Mouse (Mus musculus): ENCODE results near the gene Igsf9. TPM values are rescaled to one million over a fixed set of nuclear protein-coding genes. Genes with fewer than 3 reads are reported as not detected.

Igsf9 gene
- polyA plus RNA-seq, 1 experiment from 2014 or later = 74.0 TPM

- H3K9me3 ChIP-seq = no peaks in the 10 kb centered on the region
- H3K4me1 ChIP-seq = peaks cover 67% of the 10 kb centered on the region
- no peak overlapping the region for H3K4me2 ChIP-seq (replicated peaks)
- 74% methylated on average over 4 of the region's 4 CpGs for WGBS
- H3K27me3 ChIP-seq = no peaks in the 10 kb centered on the region
- H3K9ac ChIP-seq (replicated peaks) = no peak overlapping the region
- no peak for ATAC-seq (replicated peaks)
- peaks cover 12% of the 10 kb centered on the region for H3K36me3 ChIP-seq
- no peak overlapping the region for H3K4me3 ChIP-seq
- H3K27ac ChIP-seq (replicated peaks) = no peak overlapping the region
Measured at GRCm38 (mm10) chr1:172487859-172488258, 6.3 kb downstream of the Igsf9 start.

- Histone ChIP-seq H3K27ac (replicated peaks) (no peak overlapping the region), H3K36me3 (peaks cover 22% of the 10 kb centered on the region), H3K4me1 (peaks cover 58% of the 10 kb centered on the region), H3K4me3 (no peak overlapping the region), H3K9me3 (no peaks in the 10 kb centered on the region), H3K27me3 (no peaks in the 10 kb centered on the region), H3K9ac (replicated peaks) (no peak overlapping the region), H3K4me2 (replicated peaks) (no peak overlapping the region)
- no peak for ATAC-seq (replicated peaks)
- WGBS = 78% methylated on average over 7 of the region's 7 CpGs
Measured at GRCm38 (mm10) chr1:172488831-172489230, 7.2 kb downstream of the Igsf9 start.

- H3K27ac ChIP-seq (replicated peaks) = no peak overlapping the region
- no peak overlapping the region; the same call in 1 of the 2 replicates for H3K9ac ChIP-seq (replicated peaks)
- ATAC-seq (replicated peaks) = peak; percentile 23; the same call in 1 of the 2 replicates
- H3K4me1 ChIP-seq = peaks cover 49% of the 10 kb centered on the region
- peak overlapping the region; percentile 40 for H3K4me2 ChIP-seq (replicated peaks)
- no peaks in the 10 kb centered on the region for H3K27me3 ChIP-seq
- 52% methylated on average over 12 of the region's 12 CpGs for WGBS
- H3K9me3 ChIP-seq = no peaks in the 10 kb centered on the region
- H3K36me3 ChIP-seq = peaks cover 29% of the 10 kb centered on the region
- H3K4me3 ChIP-seq = no peak overlapping the region
Measured at GRCm38 (mm10) chr1:172489585-172490250, 8.1 kb downstream of the Igsf9 start.

- peak; percentile 39 for ATAC-seq (replicated peaks)
- H3K4me2 ChIP-seq (replicated peaks) = peak overlapping the region; percentile 40
- H3K4me3 ChIP-seq = peak overlapping the region; percentile 26
- WGBS = 8% methylated on average over 10 of the region's 10 CpGs
- peaks cover 32% of the 10 kb centered on the region for H3K36me3 ChIP-seq
- no peaks in the 10 kb centered on the region for H3K9me3 ChIP-seq
- H3K9ac ChIP-seq (replicated peaks) = no peak overlapping the region; the same call in 1 of the 2 replicates
- H3K27ac ChIP-seq (replicated peaks) = no peak overlapping the region
- no peaks in the 10 kb centered on the region for H3K27me3 ChIP-seq
- H3K4me1 ChIP-seq = peaks cover 43% of the 10 kb centered on the region
Measured at GRCm38 (mm10) chr1:172490261-172490661, 8.7 kb downstream of the Igsf9 start.

- H3K27ac ChIP-seq (replicated peaks) = no peak overlapping the region
- H3K4me1 ChIP-seq = peaks cover 25% of the 10 kb centered on the region
- no peak for ATAC-seq (replicated peaks)
- no peaks in the 10 kb centered on the region for H3K27me3 ChIP-seq
- WGBS = 88% methylated on average over 8 of the region's 8 CpGs
- H3K4me3 ChIP-seq = no peak overlapping the region
- no peak overlapping the region for H3K4me2 ChIP-seq (replicated peaks)
- H3K9ac ChIP-seq (replicated peaks) = no peak overlapping the region
- peaks cover 48% of the 10 kb centered on the region for H3K36me3 ChIP-seq
- no peaks in the 10 kb centered on the region for H3K9me3 ChIP-seq
Measured at GRCm38 (mm10) chr1:172492047-172492446, 10.5 kb downstream of the Igsf9 start.

GRCm38 (mm10) chr1:172493516-172493915, 11.9 kb downstream of the Igsf9 start:
- Histone ChIP-seq H3K9ac (replicated peaks) (no peak overlapping the region), H3K4me3 (no peak overlapping the region), H3K27me3 (no peaks in the 10 kb centered on the region), H3K4me2 (replicated peaks) (no peak overlapping the region), H3K4me1 (peaks cover 13% of the 10 kb centered on the region), H3K27ac (replicated peaks) (no peak overlapping the region), H3K9me3 (no peaks in the 10 kb centered on the region), H3K36me3 (peaks cover 58% of the 10 kb centered on the region)
- no peak for ATAC-seq (replicated peaks)
- 79% methylated on average over 6 of the region's 6 CpGs for WGBS

- Histone ChIP-seq H3K9ac (replicated peaks) (no peak overlapping the region), H3K4me2 (replicated peaks) (no peak overlapping the region), H3K27ac (replicated peaks) (no peak overlapping the region), H3K4me3 (no peak overlapping the region), H3K4me1 (peaks cover 13% of the 10 kb centered on the region), H3K9me3 (no peaks in the 10 kb centered on the region), H3K36me3 (peaks cover 58% of the 10 kb centered on the region), H3K27me3 (peaks cover 9% of the 10 kb centered on the region)
- no peak for ATAC-seq (replicated peaks)
- 80% methylated on average over 17 of the region's 17 CpGs for WGBS
Measured at GRCm38 (mm10) chr1:172496030-172496429, 14.4 kb downstream of the Igsf9 start.

GRCm38 (mm10) chr1:172497428-172497827, 15.8 kb downstream of the Igsf9 start:
- no peak overlapping the region for H3K4me3 ChIP-seq
- WGBS = 81% methylated on average over 10 of the region's 10 CpGs
- no peak for ATAC-seq (replicated peaks)
- H3K9ac ChIP-seq (replicated peaks) = no peak overlapping the region
- H3K27ac ChIP-seq (replicated peaks) = no peak overlapping the region
- H3K4me2 ChIP-seq (replicated peaks) = no peak overlapping the region
- peaks cover 16% of the 10 kb centered on the region for H3K4me1 ChIP-seq
- H3K36me3 ChIP-seq = peaks cover 49% of the 10 kb centered on the region
- no peaks in the 10 kb centered on the region for H3K9me3 ChIP-seq
- H3K27me3 ChIP-seq = peaks cover 13% of the 10 kb centered on the region

GRCm38 (mm10) chr1:172499765-172500441, 18.3 kb downstream of the Igsf9 start, which contains the start of gene Tagln2:
TSS of gene Tagln2 (plus strand) at chr1:172500047.
- H3K4me3 ChIP-seq = peak within 1 kb of the TSS; percentile 39
- peak within 1 kb of the TSS; percentile 57 for H3K27ac ChIP-seq (replicated peaks)
- peak; percentile 36 for ATAC-seq (replicated peaks)
- H3K36me3 ChIP-seq = peaks cover 31% of the 10 kb centered on the region
- 1% methylated on average over 30 of the region's 30 CpGs for WGBS
- peak within 1 kb of the TSS; percentile 50 for H3K4me2 ChIP-seq (replicated peaks)
- peaks cover 13% of the 10 kb centered on the region for H3K27me3 ChIP-seq
- H3K9ac ChIP-seq (replicated peaks) = peak within 1 kb of the TSS; percentile 43
- no peaks in the 10 kb centered on the region for H3K9me3 ChIP-seq
- peaks cover 29% of the 10 kb centered on the region for H3K4me1 ChIP-seq

GRCm38 (mm10) chr1:172500451-172501370, 19.1 kb downstream of the Igsf9 start:
- Histone ChIP-seq H3K9ac (replicated peaks) (peak overlapping the region; percentile 43), H3K4me3 (peak overlapping the region; percentile 39), H3K36me3 (peaks cover 25% of the 10 kb centered on the region), H3K4me1 (peaks cover 29% of the 10 kb centered on the region), H3K4me2 (replicated peaks) (peak overlapping the region; percentile 50), H3K27me3 (peaks cover 13% of the 10 kb centered on the region), H3K9me3 (no peaks in the 10 kb centered on the region), H3K27ac (replicated peaks) (peak overlapping the region; percentile 57)
- WGBS = 2% methylated on average over 56 of the region's 56 CpGs
- ATAC-seq (replicated peaks) = peak; percentile 10; the same call in 1 of the 2 replicates

GRCm38 (mm10) chr1:172501371-172502144, 20.0 kb downstream of the Igsf9 start:
- no peaks in the 10 kb centered on the region for H3K9me3 ChIP-seq
- ATAC-seq (replicated peaks) = no peak; the same call in 1 of the 2 replicates
- H3K4me3 ChIP-seq = peak overlapping the region; percentile 39
- 43% methylated on average over 13 of the region's 13 CpGs for WGBS
- peaks cover 13% of the 10 kb centered on the region for H3K27me3 ChIP-seq
- H3K27ac ChIP-seq (replicated peaks) = no peak overlapping the region
- peak overlapping the region; percentile 43; the same call in 1 of the 2 replicates for H3K9ac ChIP-seq (replicated peaks)
- H3K36me3 ChIP-seq = peaks cover 18% of the 10 kb centered on the region
- peak overlapping the region; percentile 50 for H3K4me2 ChIP-seq (replicated peaks)
- peaks cover 29% of the 10 kb centered on the region for H3K4me1 ChIP-seq

All from forebrain, embryonic 15.5 days (tissue).